Mouse (Mus musculus): ENCODE results near the gene Stra6l. TPM values are rescaled to one million over a fixed set of nuclear protein-coding genes. Genes with fewer than 3 reads are reported as not detected.

The Stra6l gene
- total RNA-seq, 2 experiments from 2014 or later = not detected

DNA sequence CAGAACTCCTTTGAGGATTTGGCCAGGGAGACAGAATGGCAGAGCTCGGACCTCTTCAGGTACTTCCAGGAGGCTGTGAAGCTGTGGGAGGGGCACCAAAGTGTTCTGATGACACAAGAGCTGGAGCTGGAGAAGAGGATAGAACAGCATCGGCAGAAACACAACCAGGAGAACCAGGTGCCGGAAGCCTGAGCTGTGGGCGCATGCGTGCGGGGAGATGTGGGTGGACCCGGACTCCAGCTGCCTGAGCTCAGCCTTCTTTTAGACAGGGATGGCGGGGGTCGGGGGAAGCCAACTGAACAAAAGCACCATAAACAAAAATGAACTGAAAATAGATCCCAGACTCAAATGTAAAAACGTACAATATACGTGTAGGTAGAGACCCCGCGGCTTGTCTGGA lies 60.8 kb downstream of the Stra6l start:
- no peak for ATAC-seq (replicated peaks; ENCODE audit: low FRiP score, poor library complexity, severe bottlenecking)

DNA sequence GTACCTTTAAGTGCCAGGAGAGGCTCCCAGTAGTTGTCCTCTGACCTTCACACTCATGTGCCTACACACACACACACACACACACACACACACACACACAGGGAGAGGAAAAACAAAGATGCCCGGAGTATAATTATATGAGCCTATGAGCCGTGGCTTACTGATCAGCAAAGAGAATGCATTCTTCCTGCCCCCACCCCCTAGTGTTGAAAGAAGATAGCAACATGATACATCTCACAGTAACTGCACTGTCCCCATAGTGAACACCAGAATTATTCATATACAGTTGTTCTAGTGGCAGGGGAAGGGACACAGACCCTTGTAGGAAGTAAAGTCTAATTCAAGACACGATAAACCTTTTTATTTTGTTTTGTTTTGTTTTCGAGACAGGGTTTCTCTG lies 61.5 kb downstream of the Stra6l start:
- ATAC-seq (replicated peaks; ENCODE audit: low FRiP score, poor library complexity, severe bottlenecking) = no peak

DNA sequence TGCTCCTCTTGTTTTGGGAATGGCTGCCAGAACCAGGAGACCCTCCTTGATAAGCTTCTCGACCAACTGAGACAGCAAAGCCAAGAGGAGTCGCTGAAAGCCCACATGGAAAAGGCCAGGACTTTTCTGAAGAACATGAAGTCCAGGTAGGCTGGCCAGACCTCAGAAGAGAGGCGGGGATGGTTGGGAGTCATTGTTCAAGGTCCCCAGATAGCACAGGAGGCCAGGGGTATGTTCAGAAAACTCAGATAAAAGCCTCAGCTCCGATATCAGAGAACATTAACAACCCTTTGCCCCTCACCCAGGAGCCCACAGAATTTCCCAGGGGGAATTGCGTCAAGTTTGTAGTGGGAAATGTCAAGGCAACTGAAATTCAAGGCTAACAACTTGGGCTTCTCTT lies 62.8 kb downstream of the Stra6l start:
- no peak for ATAC-seq (replicated peaks; ENCODE audit: low FRiP score, poor library complexity, severe bottlenecking)

DNA sequence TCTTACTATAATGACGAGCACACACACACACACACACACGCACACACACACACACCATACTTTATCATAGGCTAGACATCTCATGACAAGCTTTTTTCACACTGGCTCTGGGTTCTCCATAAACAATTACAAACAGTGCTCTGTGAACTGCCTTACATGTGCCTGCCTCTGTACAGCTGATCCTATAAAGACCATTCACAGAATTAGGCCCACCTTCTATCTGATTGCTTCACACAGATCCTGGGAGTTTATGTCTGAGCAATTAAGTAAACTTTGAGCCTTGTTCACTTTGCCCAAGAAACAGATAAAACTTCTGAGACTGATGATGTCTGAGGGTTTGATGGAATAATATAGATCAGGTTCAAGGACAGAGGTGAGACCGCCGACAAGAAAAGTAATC lies 63.4 kb downstream of the Stra6l start:
- ATAC-seq (replicated peaks; ENCODE audit: low FRiP score, poor library complexity, severe bottlenecking) = no peak

DNA sequence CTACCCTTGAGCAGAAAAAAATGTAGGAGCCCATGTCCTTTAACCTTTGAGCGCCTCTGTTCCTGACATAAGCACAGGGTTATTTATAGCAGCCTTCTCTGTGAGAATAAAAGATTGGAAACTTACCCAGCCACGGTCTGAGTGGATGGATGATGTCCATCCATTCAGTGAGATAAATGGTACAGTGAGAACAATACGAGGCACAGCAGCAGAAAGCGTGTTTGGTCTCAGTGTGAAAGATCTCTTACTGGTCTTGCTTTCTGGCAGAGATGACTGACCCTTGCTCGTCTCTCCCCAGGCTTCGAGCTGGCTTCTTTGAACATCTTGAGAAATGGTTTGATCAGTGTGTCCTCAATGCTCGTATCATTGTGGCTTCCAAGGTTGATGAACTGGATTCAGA lies 68.6 kb downstream of the Stra6l start:
- no peak for ATAC-seq (replicated peaks; ENCODE audit: low FRiP score, poor library complexity, severe bottlenecking)

DNA sequence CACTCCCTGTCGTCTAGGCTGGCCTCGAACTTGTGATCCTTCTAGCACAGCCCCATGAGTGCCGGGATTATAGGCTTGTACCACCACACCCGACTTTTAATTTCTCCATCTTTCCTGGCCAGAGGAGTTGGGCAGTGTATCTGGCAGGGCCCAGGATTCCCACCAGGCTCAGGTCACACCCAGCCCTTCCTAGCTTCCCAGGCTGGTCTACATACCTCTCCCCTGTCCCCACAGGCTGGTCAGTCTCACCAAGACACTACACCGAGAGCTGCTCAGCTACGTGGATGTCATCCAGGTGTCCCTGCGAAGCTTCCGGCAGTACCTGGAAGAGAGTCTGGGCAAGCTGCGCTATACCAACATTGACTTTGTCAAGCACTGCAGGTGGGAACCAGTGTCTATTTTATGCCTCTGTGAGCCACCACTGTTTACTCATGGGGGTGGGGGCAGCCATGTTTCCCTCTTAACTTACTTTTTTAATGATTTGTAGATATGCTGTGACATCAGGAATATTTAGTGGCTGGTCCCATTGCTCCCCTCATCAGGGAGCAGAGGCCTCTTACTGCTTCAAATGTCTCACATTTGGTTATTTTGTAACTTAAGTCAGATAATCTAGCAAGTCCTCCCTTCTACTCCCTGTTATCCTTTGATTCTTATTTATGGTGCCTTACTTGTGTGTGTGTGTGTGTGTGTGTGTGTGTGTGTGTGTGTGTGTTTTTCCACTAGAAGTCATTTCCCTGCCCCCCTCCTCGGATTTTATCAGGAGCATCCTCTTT lies 73.4 kb downstream of the Stra6l start:
- ATAC-seq (replicated peaks; ENCODE audit: low FRiP score, poor library complexity, severe bottlenecking) = no peak

DNA sequence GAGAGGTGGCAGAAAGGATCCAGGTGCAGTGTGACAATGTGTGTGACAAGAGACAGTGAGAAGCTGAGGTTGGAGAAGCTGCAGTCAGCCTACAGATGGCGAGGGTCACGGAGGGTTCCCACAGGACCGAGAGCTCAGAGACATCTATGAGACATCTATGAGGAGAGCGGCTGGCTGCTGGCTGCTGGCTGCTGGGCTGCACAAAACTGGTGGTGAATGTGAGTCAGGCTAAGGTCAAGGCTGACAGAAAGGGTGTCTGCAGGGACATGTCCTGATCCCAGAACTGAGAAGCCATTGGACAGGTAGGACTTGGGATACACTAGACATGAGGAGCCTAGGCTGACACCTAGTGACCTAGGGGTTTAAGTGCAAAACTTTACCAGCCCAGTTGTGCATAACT lies 75.5 kb downstream of the Stra6l start:
- ATAC-seq (replicated peaks; ENCODE audit: low FRiP score, poor library complexity, severe bottlenecking) = no peak

DNA sequence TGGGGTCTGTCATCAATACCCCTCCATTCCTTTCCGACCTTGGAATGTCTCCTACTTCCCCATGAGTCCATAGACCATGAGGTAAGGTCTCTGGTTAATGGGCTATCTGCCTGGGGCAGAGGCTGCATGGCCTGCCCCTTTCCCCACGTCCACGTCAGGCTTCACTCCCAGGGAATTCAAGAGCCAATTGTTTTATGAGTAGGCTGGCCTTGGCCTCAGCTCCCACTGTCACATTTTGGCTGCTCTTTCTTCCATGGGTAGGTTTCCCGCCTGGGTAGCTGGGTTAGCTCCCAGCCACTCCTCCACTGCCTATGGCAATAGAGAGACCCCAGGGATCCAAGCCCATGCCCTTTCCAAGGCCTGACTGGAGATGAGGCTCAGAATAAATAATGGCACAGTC lies 80.1 kb downstream of the Stra6l start:
- ATAC-seq (replicated peaks; ENCODE audit: low FRiP score, poor library complexity, severe bottlenecking) = no peak

Other genes starting within 250 kb of the Stra6l start
- 1.3 TPM in 2 replicates for gene Aldh1b1, start 49.6 kb upstream of the Stra6l start, total RNA-seq (2015; ENCODE audit: low replicate concordance)
- 1.6 and 2.2 TPM in 2 replicates for gene Aldh1b1, start 49.6 kb upstream of the Stra6l start, total RNA-seq (2017; ENCODE audit: low replicate concordance)
- not detected in 2 replicates for gene Igfbpl1, start 21.7 kb upstream of the Stra6l start, total RNA-seq (2015; ENCODE audit: low replicate concordance)
- gene Igfbpl1, start 21.7 kb upstream of the Stra6l start, total RNA-seq (2017; ENCODE audit: low replicate concordance) = not detected in 2 replicates
- 0.38 and 0.63 TPM in 2 replicates for gene Ccdc180, start 41.6 kb downstream of the Stra6l start, total RNA-seq (2015; ENCODE audit: low replicate concordance)
- gene Ccdc180, start 41.6 kb downstream of the Stra6l start, total RNA-seq (2017; ENCODE audit: low replicate concordance) = not detected in 2 replicates
- gene Tdrd7, start 116.7 kb downstream of the Stra6l start, total RNA-seq (2015; ENCODE audit: low replicate concordance) = 14.2 and 25.1 TPM in 2 replicates
- gene Tdrd7, start 116.7 kb downstream of the Stra6l start, total RNA-seq (2017; ENCODE audit: low replicate concordance) = 11.4 and 14.9 TPM in 2 replicates
- 129 and 139 TPM in 2 replicates for gene Tmod1, start 190.3 kb downstream of the Stra6l start, total RNA-seq (2015; ENCODE audit: low replicate concordance)
- gene Tmod1, start 190.3 kb downstream of the Stra6l start, total RNA-seq (2017; ENCODE audit: low replicate concordance) = 146 and 185 TPM in 2 replicates